Mouse (Mus musculus): ENCODE measurements around the gene Gmppa.

Gene Gmppa

GRCm38 (mm10) chr1:75435475-75436328 lies at the start of gene Gmppa:
Gmppa (plus strand) TSS chr1:75435930.
- DNase-seq = peak; percentile 69 to 72

- no peak for DNase-seq
Measured at GRCm38 (mm10) chr1:75386149-75386548, 49.6 kb upstream of the Gmppa start.

GRCm38 (mm10) chr1:75387469-75387928 lies 48.2 kb upstream of the Gmppa start:
- no peak for DNase-seq

GRCm38 (mm10) chr1:75387929-75388897 lies 47.5 kb upstream of the Gmppa start:
- no peak for DNase-seq

- DNase-seq = no peak
Measured at GRCm38 (mm10) chr1:75388898-75389515, 46.7 kb upstream of the Gmppa start.

DNA sequence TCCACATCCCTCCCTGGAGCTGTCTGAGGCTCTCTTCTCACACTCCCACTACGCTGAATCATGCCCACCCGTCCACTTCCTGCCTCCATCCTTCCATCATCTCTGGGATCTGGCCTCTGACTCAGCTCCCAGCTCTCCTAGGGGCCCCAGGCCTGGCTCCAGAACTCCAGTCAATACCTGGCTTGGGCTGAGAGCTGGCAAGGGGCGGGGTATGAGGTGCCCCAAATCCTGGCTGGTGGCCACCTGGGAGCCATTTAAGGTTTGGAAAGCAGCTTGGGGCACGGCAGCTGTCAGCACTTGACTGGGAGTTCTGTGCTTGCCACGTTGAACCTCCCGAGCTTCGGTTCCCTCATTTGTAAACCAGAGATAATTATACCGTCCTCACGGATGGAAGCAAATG lies 42.6 kb upstream of the Gmppa start:
- DNase-seq = no peak

DNA sequence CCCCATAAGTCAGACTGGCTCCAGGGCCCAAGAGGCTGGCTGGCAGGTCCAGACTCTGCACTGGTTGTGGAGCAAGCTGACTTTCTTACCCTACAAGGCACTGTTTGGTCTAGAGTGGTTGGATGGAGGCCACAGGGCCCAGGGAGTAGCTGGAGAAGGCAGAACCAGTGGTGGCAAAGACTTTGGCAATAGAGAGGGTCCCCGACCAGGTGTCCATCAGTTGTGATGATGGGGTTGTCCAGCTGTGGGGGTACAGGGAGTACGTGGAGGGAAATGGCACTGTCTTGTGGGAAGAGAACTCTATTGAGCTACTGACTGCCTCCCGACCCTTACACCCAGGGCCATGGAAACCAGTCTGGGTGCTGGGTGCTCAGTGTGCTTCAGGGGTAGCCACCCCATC lies 41.9 kb upstream of the Gmppa start:
- no peak for DNase-seq

- peak; percentile 46 to 51 for DNase-seq
Measured at GRCm38 (mm10) chr1:75398761-75399402, 36.8 kb upstream of the Gmppa start.

GRCm38 (mm10) chr1:75399755-75400492 lies 35.8 kb upstream of the Gmppa start:
- no peak for DNase-seq

- DNase-seq = no peak
Measured at GRCm38 (mm10) chr1:75400493-75401115, 35.1 kb upstream of the Gmppa start.

DNA sequence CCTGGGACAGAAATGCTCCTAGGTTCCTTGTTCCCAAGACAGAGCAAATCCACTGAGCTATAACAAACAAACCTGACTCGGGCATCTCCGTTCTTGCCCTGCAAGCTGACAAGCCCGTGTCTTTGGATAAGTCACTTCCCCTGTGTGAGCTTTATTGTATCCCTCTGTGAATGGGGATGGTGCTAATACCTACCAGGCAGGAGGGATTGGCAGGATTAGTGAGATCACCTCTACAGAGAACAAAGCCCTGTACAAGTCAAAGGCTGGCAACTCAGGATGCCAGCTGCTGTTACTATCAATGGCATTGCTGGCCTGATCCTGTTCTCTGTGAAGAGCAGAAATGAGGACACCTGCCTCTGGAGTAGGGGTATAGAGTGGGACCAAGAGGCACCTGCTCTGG lies 30.2 kb upstream of the Gmppa start:
- no peak for DNase-seq

DNA sequence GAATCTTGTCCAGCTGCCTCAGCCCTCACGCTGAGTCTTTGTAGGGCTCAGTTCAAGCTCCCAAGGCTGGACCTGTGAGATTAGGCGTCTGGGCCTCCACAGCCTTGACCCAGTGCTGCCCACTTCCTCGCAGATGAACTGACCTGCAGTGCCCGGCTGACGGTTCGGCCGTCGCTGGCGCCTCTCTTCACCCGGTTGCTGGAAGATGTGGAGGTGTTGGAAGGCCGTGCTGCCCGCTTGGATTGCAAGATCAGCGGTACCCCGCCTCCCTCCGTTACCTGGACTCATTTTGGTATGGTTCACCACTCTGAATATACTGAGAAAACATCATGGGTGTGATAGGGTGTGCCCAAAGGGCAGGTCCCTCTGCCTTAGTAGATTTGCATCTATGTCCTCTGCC lies 29.6 kb upstream of the Gmppa start:
- DNase-seq = no peak

DNA sequence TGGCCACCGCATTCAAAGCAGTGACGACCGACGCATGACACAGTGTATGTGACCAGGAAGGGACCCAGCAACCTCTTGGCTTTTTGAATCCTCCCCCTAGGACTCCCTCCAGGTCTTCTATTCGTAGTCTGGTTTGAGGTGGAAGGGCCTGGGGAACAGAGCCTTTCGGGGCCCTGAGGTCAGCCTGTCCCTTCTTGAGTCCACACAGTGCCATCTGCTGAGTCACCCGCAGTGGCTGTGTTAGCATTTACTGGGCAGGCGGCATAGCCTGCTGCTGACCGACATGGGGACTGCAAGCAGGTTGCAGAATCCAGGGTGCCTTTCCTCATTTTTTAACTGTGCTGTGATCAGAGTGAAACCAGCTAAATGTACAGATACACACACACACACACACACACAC lies 28.7 kb upstream of the Gmppa start:
- DNase-seq = no peak

DNA sequence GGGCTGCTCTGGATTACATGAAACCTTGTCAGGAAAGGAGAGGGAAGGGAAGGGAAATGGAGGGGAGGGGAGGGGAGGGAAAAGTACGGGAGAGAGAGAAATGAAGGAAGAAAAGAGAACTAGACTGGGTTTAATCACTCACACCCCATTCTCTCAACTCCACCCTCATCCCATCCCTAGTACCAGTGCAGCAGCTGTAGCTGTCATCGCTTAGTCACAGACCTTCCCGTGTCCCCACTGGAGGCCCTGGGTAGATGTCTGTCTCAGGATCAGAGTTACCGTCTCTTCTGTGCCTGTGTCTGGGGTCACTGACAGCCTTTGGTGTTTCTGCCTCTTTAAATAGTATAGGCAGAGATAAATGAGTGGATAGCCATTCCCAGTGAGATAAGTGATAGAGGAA lies 27.5 kb upstream of the Gmppa start:
- DNase-seq = no peak

- no peak for DNase-seq
Measured at GRCm38 (mm10) chr1:75409950-75410349, 25.8 kb upstream of the Gmppa start.

DNA sequence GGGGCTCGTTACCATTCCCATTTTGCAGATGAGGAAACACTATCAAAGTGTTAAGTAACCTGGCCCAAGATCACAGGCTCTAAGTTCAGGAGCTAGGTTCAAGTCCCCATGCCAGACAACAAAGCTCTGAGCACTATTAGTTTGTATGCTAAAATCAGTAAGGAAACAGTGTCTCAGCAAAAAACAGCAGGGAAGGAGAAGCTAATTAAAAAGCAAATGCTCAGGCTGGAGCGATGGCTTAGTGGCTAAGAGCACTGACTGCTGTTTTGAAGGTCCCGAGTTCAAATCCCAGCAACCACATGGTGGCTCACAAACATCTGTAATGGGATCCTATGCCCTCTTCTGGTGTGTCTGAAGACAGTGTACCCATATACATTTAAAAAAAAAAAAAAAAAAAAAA lies 23.5 kb upstream of the Gmppa start:
- no peak for DNase-seq

DNA sequence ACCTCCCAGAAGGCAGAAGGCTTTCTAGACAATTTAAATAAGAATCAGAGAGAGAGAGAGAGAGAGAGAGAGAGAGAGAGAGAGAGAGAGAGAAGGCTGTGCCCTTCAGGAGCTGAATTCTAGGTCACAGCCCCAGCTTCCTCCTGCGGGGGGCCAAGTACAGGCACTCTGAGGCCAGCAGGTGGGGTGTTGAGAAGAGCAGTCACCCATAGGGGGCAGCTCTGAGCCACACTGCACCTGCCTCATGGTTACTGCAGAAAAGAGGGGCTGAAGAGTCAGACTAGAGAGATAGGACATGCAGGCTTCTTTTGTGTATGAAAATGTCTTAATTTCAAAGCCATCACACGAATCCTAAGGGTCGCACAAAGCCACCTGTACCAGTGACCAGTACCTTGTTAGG lies 22.0 kb upstream of the Gmppa start:
- peak; percentile 48 for DNase-seq

GRCm38 (mm10) chr1:75421794-75422193 lies 13.9 kb upstream of the Gmppa start:
- DNase-seq = no peak

DNA sequence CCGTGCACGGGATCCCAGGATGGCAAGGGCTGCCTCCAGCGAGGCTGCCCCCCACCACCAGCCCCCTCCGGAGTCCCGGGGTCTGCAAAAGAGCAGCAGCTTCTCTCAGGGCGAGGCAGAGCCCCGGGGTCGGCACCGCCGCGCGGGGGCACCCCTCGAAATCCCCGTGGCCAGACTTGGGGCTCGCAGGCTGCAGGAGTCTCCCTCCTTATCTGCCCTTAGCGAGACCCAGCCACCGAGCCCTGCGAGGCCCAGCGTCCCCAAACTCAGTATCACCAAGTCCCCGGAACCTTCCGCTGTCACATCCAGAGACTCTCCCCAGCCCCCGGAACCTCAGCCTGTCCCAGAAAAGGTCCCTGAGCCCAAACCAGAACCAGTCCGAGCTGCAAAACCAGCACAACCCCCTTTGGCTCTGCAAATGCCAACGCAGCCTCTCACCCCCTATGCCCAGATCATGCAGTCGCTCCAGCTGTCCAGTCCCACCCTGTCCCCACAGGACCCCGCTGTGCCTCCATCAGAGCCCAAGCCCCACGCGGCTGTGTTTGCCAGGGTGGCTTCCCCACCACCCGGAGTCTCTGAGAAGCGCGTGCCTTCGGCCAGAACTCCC lies 13.4 kb upstream of the Gmppa start:
- no peak for DNase-seq

- no peak for DNase-seq
Measured at GRCm38 (mm10) chr1:75422823-75423471, 12.8 kb upstream of the Gmppa start.

All from B cell, adult 2 months (primary cell).